Mouse (Mus musculus): ENCODE data around the gene Gm10639.
"Not testable (repeated sequence)": the region's sequence is repeated elsewhere in the genome, so short reads cannot be mapped to it uniquely, and the experiment has no call there.

The Gm10639 gene

GRCm38 (mm10) chr9:78289723-78290122 lies at the start of gene Gm10639:
Gene Gm10639 (plus strand): TSS chr9:78289923.
- in situ Hi-C loops (cut with MseI, MboI) = not testable (repeated sequence)

GRCm38 (mm10) chr9:78255683-78256470 lies 33.8 kb upstream of the Gm10639 start:
- in situ Hi-C loops (cut with MseI, MboI) = not testable (repeated sequence)

GRCm38 (mm10) chr9:78256914-78257313 lies 32.8 kb upstream of the Gm10639 start, which contains the start of gene Gm3776:
Gene Gm3776 (plus strand): TSS chr9:78257129.
- in situ Hi-C loops (cut with MseI, MboI) = not testable (repeated sequence)

DNA sequence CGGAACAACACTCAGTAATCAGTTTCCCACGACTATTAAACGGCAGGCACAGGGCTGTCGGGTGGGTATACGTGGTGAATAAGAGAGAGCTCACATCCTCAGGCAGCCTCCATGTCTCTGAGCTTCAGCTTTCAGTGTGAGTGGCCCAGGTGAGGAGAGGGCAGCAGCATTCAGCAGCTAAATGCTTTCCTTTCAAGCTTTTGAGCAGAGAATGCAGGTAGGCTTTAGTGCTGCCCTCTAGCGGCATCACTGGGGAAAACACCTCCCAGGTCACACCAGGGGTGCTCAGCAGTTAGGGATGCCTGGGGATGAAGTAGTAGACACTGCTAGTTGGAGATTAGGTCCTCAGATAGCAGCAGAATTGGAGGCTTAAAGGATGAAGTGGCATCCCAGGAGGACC lies 30.0 kb upstream of the Gm10639 start:
- in situ Hi-C loops (cut with MseI, MboI) = not testable (repeated sequence)

DNA sequence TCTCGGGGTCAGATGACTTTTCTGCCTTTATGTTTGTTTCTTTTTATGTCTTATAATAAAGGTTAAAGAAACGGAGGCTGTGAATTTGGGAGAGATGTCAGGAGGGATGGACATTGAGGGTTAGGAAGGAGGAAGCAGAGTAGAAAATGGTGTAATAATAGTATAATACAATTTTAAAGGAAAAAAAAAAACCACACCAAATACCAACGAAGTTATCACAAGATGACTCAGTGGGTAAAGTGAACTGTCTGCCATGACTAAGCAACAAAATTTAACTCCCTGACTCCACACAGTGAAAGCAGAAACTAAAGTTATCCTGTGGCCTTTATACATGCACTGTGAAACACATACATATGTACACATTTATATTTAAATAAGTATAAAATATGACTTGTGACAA lies 18.8 kb upstream of the Gm10639 start:
- in situ Hi-C loops (cut with MseI, MboI) = not testable (repeated sequence)

DNA sequence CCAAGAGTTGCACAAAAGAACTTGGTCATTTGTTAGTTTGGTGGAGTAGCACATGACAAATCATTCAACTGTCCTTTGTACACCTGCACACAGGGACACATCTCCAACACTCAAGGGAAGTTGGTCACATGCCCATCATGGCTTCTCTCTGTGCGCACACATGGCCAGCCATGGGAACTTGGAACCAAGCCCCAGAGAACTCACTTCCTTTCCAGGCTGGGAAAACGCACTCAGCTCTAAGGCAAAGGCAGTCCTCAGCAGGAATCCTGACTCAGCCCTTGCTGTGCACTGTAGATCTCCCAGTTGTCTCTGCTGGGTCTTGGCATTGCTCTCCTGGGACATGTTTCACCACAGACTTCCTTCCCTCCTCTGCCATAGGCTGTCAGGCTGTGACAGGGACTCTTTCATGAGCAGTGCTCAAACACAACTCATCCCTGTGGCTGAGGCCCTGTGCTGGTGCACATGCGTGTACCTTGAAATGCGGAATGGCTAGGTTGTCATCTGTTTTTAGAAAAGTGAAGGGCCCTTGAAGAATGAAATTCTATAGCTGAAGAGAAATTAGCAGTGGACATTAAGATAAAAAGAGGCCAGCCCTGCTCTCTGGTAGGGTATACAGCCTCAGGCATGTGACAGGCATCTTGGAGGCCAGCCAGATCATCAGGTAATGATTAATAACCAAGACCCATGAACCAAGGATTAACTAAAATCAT lies 7.6 kb upstream of the Gm10639 start:
- in situ Hi-C loops (cut with MseI, MboI) = not testable (repeated sequence)

DNA sequence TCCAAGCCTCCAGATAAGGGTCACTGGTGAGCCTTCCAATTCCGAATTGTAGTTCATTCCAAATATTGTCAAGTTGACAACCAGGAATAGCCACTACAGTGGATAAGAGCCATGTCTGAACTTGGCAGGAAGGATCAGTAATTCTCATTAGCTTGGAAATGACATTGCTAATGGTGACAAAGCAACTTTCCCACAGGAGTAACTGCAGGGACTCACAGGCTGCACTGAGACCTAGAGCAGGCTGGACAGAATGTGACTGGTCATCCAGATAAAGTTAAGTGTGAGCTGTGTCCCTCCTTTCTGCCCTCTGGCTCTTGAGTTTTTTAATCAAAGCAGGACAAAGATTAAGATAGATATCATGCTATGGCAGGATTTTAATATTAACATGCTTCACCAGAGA lies 660 bp upstream of the Gm10639 start:
- in situ Hi-C loops (cut with MseI, MboI) = not testable (repeated sequence)

GRCm38 (mm10) chr9:78292462-78292861 lies 2.7 kb downstream of the Gm10639 start:
- in situ Hi-C loops (cut with MseI, MboI) = not testable (repeated sequence)

DNA sequence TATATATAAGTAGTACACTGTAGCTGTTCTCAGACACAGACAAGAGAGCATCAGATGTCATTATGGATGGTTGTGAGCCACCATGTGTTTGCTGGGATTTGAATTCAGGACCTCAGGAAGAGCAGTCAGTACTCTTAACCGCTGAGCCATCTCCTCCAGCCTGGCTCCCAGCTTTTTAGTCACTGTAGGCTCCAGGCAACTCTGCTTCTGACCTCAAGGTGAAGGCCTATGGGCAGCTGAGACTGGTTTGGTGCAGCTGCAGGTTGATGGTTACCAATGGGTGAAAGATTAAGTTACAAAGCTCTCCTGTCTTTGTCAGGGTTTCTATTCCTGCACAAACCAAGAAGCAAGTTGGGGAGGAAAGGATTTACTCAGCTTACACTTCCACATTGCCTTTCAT lies 4.0 kb downstream of the Gm10639 start:
- in situ Hi-C loops (cut with MseI, MboI) = not testable (repeated sequence)

DNA sequence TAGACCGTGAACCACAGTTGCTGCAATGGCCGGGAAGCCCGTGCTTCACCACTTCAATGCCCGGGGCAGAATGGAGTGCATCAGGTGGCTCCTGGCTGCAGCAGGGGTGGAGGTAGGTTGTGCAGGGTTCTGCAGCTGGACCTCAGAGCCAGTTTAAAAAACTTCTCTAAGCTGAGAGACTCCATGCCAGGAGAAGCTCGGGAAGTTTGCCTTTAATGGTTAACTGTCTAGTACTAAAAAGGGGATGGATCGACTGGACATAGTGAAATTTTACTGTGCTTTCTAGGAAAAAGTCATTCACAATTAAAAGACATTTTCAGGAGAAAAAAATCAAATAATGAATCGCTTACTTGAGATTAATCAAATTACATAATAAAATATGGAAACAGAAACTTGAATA lies 5.1 kb downstream of the Gm10639 start:
- in situ Hi-C loops (cut with MseI, MboI) = not testable (repeated sequence)

DNA sequence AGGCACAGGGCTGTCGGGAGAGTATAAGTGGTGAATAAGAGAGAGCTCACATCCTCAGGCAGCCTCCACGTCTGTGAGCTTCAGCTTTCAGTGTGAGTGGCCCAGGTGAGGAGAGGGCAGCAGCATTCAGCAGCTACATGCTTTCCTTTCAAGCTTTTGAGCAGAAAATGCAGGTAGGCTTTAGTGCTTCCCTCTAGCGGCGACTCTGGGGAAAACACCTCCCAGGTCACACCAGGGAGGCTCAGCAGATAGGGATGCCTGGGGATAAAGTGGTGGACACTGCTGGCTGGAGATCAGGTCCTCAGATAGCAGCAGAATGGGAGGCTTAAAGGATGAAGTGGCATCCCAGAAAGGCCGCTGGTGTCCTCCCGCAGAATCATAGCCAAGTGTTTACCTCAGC lies 6.4 kb downstream of the Gm10639 start:
- in situ Hi-C loops (cut with MseI, MboI) = not testable (repeated sequence)

- in situ Hi-C loops (cut with MseI, MboI) = no loop called here
Observed at GRCm38 (mm10) chr9:78298232-78298631, 8.5 kb downstream of the Gm10639 start.

GRCm38 (mm10) chr9:78299143-78299542 lies 9.4 kb downstream of the Gm10639 start:
- in situ Hi-C loops (cut with MseI, MboI) = not testable (repeated sequence)

- in situ Hi-C loops (cut with MseI, MboI) = not testable (repeated sequence)
Observed at GRCm38 (mm10) chr9:78308122-78308521, 18.4 kb downstream of the Gm10639 start.

- in situ Hi-C loops (cut with MseI, MboI) = no loop called here
Observed at GRCm38 (mm10) chr9:78314696-78315095, 25.0 kb downstream of the Gm10639 start, which contains the start of gene Omt2a. Gene Omt2a (minus strand): TSS chr9:78314796.

DNA sequence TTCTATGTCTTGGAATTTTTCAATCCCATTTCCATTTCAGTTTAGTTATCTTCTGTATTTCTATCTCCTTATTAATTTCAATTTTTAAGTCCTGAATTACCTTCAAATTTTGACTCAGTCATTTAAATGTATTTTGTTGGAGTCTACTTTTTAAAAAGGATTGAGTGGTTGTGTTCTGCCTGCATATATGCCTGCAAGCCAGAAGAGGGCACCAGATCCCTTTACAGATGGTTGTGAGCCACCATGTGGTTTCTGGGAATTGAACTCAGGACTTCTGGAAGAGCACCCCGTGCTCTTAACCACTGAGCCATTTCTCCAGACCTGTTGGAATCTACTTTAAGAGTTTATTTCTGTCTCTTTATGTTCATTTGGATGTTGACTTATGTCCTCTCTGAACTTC lies 29.8 kb downstream of the Gm10639 start:
- in situ Hi-C loops (cut with MseI, MboI) = no loop called here

DNA sequence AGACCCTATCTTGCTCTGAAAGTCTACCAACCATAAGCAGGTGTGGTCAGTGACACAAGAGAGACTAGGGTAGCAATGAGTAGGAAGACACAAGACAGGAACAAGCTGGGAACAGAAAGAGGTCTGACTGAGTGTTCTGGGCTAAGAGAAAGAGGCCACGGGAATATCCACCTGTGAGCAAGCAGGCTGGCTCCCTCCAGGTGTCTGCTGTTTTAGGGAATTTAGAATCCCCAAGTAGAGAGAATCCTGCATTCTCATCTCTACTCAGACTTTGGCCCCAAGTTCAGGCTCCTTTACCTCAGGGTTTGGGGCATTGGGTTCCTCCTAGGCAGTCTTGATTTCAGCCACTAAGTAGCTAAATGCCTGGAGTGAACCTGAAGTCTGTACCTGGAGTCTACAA lies 37.6 kb downstream of the Gm10639 start, which contains the start of gene Omt2b:
TSS of gene Omt2b (plus strand) at position 301 of the 400 bp plus-strand sequence.
- in situ Hi-C loops (cut with MseI, MboI) = not testable (repeated sequence)

GRCm38 (mm10) chr9:78337050-78337449 lies 47.3 kb downstream of the Gm10639 start:
- in situ Hi-C loops (cut with MseI, MboI) = not testable (repeated sequence)

DNA sequence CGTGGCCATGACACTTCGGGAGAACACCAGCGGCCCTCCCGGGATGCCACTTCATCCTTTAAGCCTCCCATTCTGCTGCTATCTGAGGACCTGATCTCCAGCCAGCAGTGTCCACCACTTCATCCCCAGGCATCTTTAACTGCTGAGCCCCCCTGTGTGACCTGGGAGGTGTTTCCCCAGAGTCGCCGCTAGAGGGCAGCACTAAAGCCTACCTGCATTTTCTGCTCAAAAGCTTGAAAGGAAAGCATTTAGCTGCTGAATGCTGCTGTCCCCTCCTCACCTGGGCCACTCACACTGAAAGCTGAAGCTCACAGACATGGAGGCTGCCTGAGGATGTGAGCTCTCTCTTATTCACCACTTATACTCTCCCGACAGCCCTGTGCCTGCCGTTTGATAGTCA lies 50.6 kb downstream of the Gm10639 start:
- in situ Hi-C loops (cut with MseI, MboI) = not testable (repeated sequence)

- in situ Hi-C loops (cut with MseI, MboI) = not testable (repeated sequence)
Observed at GRCm38 (mm10) chr9:78342494-78342893, 52.8 kb downstream of the Gm10639 start.

DNA sequence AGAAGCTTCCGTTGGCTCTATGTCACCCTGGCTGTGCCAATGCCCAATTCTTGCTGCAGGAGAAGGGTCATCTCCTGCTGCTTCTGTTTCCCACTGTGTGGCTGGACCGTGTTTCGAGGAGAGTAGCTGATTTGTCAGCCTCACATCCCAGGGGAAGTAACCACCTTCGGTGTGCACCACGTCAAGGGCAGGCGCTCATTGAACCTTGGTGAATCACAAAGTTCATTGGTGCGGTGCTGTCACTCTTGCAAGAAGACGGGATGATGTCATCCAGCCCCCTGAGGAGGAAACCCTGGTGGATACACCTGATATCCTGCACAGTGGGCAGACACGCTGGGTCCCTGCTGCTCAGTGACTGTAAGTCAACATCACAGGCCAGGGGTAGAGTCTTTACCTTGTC lies 53.3 kb downstream of the Gm10639 start:
- in situ Hi-C loops (cut with MseI, MboI) = not testable (repeated sequence)

DNA sequence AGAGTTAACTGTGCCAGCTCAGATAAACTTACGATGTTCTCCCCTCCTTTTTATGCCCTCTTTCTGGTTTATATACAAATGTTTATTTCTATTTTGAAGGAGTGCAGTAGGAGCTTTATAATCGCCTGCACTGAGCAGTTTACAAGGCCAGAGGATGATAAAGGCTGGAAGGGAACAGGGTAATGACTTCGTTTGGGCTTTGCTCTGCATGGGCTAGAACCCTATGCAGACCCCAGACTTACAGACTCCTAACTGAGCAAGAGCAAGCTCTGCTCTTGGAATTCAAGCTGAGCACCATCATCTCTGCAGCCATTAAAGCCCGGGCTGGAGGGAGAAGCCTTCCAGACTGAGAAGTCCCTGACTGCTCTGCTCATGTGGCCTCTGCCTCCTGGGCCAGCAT lies 55.5 kb downstream of the Gm10639 start:
- in situ Hi-C loops (cut with MseI, MboI) = not testable (repeated sequence)

GRCm38 (mm10) chr9:78347004-78347403 lies 57.3 kb downstream of the Gm10639 start:
- in situ Hi-C loops (cut with MseI, MboI) = no loop called here

Measured in mouse trophoblast stem cell (cell line).